Comparison of ENCODE assay signal across 11 mouse cellular contexts in the genomic region with DNA sequence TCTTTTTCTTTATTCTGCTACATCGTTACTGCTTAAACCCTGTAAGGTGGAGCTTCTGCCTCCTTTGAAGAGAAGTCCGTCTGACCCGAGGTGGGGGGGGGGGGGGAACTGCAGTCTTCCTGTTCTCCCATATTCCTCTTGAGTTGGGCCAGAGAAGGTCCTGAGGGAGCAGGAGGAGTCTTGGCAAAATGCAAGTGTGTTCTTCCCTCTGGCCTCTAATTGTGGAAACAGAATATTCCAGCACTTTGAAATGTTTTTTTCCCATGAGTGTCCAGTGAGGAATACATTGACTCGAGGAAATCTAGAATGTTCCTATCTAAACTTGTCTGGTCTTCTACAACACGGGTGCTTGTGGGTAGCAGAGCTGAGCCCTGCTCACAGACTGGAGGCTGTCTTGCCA.
"Had no signal": no experiment of that assay in that cellular context is flagged by ENCODE, and none has a peak within 500 bp of the region (broad histone marks: within the 10 kb centered on the region; RNA-seq: fewer than 3 reads in every experiment).

No protein-coding gene starts in this region.

- H3K27ac ChIP-seq: liver, embryonic 13.5 days; lung, embryonic 15.5 days; macrophage; neural tube, embryonic 13.5 days had no signal

- DNase-seq: layer of hippocampus, adult 9-11 months; liver; liver, embryonic 13.5 days; liver, postnatal 0 days; lung, postnatal 14 days; retina, postnatal 1 day; right cerebral cortex, postnatal 4 days; thymus, postnatal 36 days had no signal

- H3K4me3 ChIP-seq: liver, embryonic 13.5 days; lung, embryonic 15.5 days; neural tube, embryonic 13.5 days had no signal
